Mouse (Mus musculus) Patski (cell line): ENCODE results near the gene Zfp59. TPM values are rescaled to one million over a fixed set of nuclear protein-coding genes. Genes with fewer than 3 reads are reported as not detected.
"Not testable (repeated sequence)": the region's sequence is repeated elsewhere in the genome, so short reads cannot be mapped to it uniquely, and the experiment has no call there.

ENCODE experiments used
- ATAC-seq: fragments of 100-300 bp; one replicate; pipeline ENCODE4 v1.8.0; 2021
- CTCF ChIA-PET: fragments of 350-600 bp; sonication (Branson Sonifier 250); formaldehyde crosslinking; loops from one replicate; lab custom pipeline; 2022; ENCODE audit warnings: inconsistent platforms; lab: Charles Lee
- POLR2A ChIA-PET: fragments of 350-600 bp; sonication (Branson Sonifier 250); formaldehyde crosslinking; loops from one replicate; lab custom pipeline; 2022; ENCODE audit warnings: antibody characterized with exemption, inconsistent platforms; lab: Charles Lee
- DNase-seq: peaks from one replicate; pipeline ENCODE4 v3.0.0-alpha.2; 2011; ENCODE audit warnings: low read depth, low spot score
- H3K27me3 ChIP-seq: fragments of 371-371 bp; one replicate; pipeline ENCODE4 v1.5.1; 2021
- CTCF ChIP-seq: fragments of 100-300 bp; IDR thresholded peaks from one replicate; pipeline ENCODE4 v1.5.1; 2021
- in situ Hi-C: fragments of 300-500 bp; cut with MboI; formaldehyde crosslinking; loops from 3 replicates; pipeline ENCODE4 v1.11.1; 2018; ENCODE audit warnings: low pct_unique_long_range_greater_than_20kb, mixed read lengths
- polyA plus RNA-seq: library from polyadenylated mRNA; unstranded; gene quantifications from one replicate; pipeline ENCODE4 v1.2.3, GENCODE M21; 2021

Gene Zfp59
- polyA plus RNA-seq, 1 experiment from 2014 or later: 5.4 TPM

DNA sequence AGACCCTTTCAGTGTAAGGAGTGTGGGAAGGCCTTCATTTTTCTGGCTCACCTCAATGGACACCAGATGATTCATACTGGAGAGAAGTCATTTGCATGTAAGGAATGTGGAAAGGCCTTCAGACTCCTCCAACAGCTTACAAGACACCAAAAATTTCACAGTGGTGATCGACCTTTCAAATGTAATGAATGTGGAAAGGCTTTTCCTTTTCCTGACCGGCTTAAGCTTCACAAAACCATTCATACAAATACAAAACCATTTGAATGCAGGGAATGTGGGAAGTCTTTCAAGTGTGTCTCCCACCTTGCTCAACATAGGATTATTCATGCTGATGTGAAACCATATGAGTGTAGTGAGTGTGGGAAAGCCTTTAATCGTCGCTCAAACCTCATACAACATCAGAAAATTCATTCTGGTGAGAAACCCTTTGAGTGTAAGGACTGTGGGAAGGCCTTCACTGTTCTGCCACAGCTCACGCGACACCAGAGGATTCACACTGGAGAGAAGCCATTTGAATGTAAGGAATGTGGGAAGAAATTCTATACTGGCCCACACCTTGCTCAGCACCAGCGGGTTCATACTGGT, 19.8 kb upstream of the Zfp59 start:
- TF ChIP-seq CTCF: no peak
- ATAC-seq (peak; percentile 90), DNase-seq (peak; percentile 64)
- in situ Hi-C loops: no loop called here
- no peaks in the 10 kb centered on the region for H3K27me3 ChIP-seq
- ChIA-PET POLR2A (interaction anchor here (1.1 kb wide), 1 partner anchor 14 kb away, joined by 3 read pairs; no protein-coding TSS in a partner anchor), CTCF (interaction anchor here (1.0 to 1.1 kb wide), 2 partner anchors 21 to 41 kb away, joined by 3 read pairs; no protein-coding TSS in a partner anchor)

GRCm38 (mm10) chr7:27822611-27823010, 15.8 kb upstream of the Zfp59 start:
- no peaks in the 10 kb centered on the region for H3K27me3 ChIP-seq
- in situ Hi-C loops: no loop called here
- ATAC-seq (no peak), DNase-seq (no peak)
- TF ChIP-seq CTCF: no peak
- ChIA-PET CTCF (no interaction called here), POLR2A (no interaction called here)

GRCm38 (mm10) chr7:27834131-27834530, 4.3 kb upstream of the Zfp59 start:
- ATAC-seq: no peak
- no peaks in the 10 kb centered on the region for H3K27me3 ChIP-seq
- in situ Hi-C loops: no loop called here

GRCm38 (mm10) chr7:27837896-27838295, 511 bp upstream of the Zfp59 start:
- POLR2A ChIA-PET: no interaction called here

More at GRCm38 (mm10) chr7:27834131-27834530, 4.3 kb upstream of the Zfp59 start:
- no peak for DNase-seq
- ChIA-PET CTCF (no interaction called here), POLR2A (no interaction called here)
- no peak for TF ChIP-seq CTCF

GRCm38 (mm10) chr7:27839596-27839995, 1.2 kb downstream of the Zfp59 start:
- in situ Hi-C loops: loop anchor here (5.0 kb wide), 1 partner anchor 93 kb away; no protein-coding TSS in a partner anchor
- DNase-seq (no peak), ATAC-seq (no peak)
- CTCF ChIA-PET: interaction anchor here (1.5 kb wide), 1 partner anchor 20 kb away, joined by 4 read pairs; no protein-coding TSS in a partner anchor
- no peak for TF ChIP-seq CTCF
- no peaks in the 10 kb centered on the region for H3K27me3 ChIP-seq
- POLR2A ChIA-PET: no interaction called here

More at GRCm38 (mm10) chr7:27837896-27838295, 511 bp upstream of the Zfp59 start:
- ATAC-seq (no peak), DNase-seq (no peak)
- in situ Hi-C loops: loop anchor here (5.0 kb wide), 1 partner anchor 94 kb away; no protein-coding TSS in a partner anchor
- CTCF ChIA-PET: no interaction called here
- no peaks in the 10 kb centered on the region for H3K27me3 ChIP-seq
- TF ChIP-seq CTCF: no peak

DNA sequence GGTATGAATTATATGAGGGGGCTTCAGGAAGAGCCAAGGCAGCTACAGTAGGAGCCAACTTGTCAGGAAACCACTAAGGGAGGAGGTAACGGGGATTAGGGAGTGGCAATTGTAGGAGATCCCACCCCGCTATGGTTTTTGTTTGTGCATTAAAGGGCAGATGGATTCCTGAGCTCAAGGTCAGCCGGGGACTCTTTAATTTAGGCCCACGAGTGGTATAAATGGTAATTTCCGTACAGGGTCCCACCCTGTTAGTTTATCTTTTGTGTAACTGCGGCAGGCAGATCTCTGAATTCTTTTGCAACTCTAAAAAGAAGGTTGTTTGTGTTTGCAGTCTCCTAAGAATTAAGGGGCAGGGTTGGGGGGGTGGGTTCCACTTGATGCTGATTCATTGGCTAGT, 1.7 kb downstream of the Zfp59 start:
- no peaks in the 10 kb centered on the region for H3K27me3 ChIP-seq
- TF ChIP-seq CTCF: no peak
- ChIA-PET CTCF (interaction anchor here (1.5 kb wide), 1 partner anchor 20 kb away, joined by 4 read pairs; no protein-coding TSS in a partner anchor), POLR2A (no interaction called here)
- ATAC-seq (no peak), DNase-seq (no peak)
- in situ Hi-C loops: no loop called here

- H3K27me3 ChIP-seq: no peaks in the 10 kb centered on the region
- in situ Hi-C loops: no loop called here
- no peak for TF ChIP-seq CTCF
- ATAC-seq (no peak), DNase-seq (no peak)
- ChIA-PET POLR2A (no interaction called here), CTCF (no interaction called here)
Observed at GRCm38 (mm10) chr7:27857227-27857626, 18.8 kb downstream of the Zfp59 start, which contains the start of gene Zfp607a. Zfp607a (plus strand) TSS chr7:27857527.

DNA sequence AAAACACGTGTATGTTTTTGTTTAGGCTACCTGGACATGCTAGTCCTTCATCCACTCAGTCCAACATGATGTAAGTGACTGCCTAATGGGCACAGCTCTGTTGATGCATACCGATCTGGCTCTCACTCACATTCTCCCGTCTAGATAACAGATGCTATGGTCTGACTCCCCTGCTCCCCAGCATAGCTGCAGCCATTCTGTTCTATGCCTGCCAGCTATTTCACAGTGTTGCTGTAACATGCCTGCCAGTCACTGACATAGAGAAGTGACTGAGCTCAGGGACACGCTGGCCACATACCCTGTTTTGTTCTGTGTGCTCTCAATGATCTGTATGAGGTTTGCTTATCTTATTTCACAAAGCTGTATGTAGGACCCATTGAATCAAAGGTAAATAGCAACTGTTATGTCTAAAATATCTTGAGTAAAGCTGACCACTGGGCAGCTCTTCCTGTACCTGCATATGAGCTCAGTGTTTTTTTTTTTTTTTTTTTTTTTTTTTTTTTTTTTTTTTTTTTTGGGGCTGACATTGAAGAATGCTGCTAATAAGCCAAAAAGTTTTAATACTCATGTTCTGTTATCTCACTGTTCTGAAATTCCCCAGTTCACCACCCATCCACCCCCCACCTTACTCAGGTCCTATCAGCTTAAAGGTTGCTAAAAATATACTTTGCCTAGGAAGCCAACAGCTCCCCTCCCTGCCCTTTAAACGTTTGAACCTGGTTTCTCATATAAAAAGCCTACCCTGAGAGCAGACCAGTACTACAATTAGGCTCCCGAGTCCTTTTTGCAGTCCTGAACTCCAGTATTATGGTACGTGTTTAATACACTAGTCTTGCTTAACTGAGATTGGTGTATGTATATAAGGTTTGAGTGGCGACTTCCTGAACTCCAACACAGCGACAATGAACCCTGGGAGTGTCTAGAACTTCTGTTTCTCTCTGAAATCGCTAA, 21.2 kb downstream of the Zfp59 start:
- TF ChIP-seq CTCF: no peak
- POLR2A ChIA-PET: no interaction called here
- H3K27me3 ChIP-seq: no peaks in the 10 kb centered on the region
- peak; percentile 24 for ATAC-seq
- DNase-seq: no peak
- in situ Hi-C loops: loop anchor here (5.0 kb wide), 1 partner anchor 118 kb away; the partner anchor contains the start of gene Zfp780b
- CTCF ChIA-PET: interaction anchor here (1.1 to 2.5 kb wide), 4 partner anchors 12 to 41 kb away, joined by 3 to 8 read pairs (median 4); no protein-coding TSS in a partner anchor

- no peaks in the 10 kb centered on the region for H3K27me3 ChIP-seq
- in situ Hi-C loops: loop anchor here (5.0 kb wide), 1 partner anchor 117 kb away; the partner anchor contains the start of gene Zfp780b
- CTCF ChIA-PET: interaction anchor here (1.5 to 2.5 kb wide), 3 partner anchors 17 to 43 kb away, joined by 3 to 8 read pairs (median 4); no protein-coding TSS in a partner anchor
- peak; percentile 93 for ATAC-seq
- TF ChIP-seq CTCF: no peak
- peak; percentile 39 for DNase-seq
- POLR2A ChIA-PET: interaction anchor here (0.6 kb wide), 2 partner anchors 52 to 68 kb away, joined by 4 read pairs; no protein-coding TSS in a partner anchor
Observed at GRCm38 (mm10) chr7:27860396-27861235, 22.2 kb downstream of the Zfp59 start.

DNA sequence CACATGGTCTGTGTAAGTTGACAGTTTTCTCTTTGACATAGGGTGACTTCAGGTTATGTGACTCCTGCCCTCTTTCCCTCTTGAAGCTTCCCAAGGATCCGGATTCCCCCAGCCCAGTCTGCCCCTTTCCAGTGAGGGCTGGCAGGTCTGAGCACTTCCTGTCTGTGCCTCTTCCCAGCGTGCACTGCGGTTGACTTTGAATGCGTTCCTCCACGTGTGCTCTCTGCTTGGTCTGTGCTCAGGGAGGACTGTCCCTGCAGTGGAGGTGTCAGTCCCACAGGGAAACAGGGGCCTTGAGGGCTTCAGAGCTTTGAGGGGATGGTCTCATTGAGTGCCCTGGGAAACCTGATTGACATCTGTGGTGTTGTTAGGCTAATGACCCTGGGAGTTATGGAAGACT, 24.2 kb downstream of the Zfp59 start:
- CTCF ChIA-PET, H3K27me3 ChIP-seq, ATAC-seq, DNase-seq, POLR2A ChIA-PET: not testable (repeated sequence)
- in situ Hi-C loops: loop anchor here (5.0 kb wide), 1 partner anchor 115 kb away; the partner anchor contains the start of gene Zfp780b
